Mouse (Mus musculus) ES-Bruce4 (cell line): ENCODE measurements around the gene Samd5. TPM values are rescaled to one million over a fixed set of nuclear protein-coding genes. Genes with fewer than 3 reads are reported as not detected.

ENCODE experiments used
- H3K27ac ChIP-seq: 2 replicates; pipeline ENCODE4 v1.5.1; 2012; ENCODE audit warnings: low read length, inconsistent platforms; ENCODE audit not compliant: insufficient read depth
- H3K27me3 ChIP-seq: 2 replicates; pipeline ENCODE4 v1.6.1; 2012; ENCODE audit warnings: mild to moderate bottlenecking, low read length, inconsistent platforms; ENCODE audit not compliant: control insufficient read depth, poor library complexity, insufficient read depth, severe bottlenecking
- H3K36me3 ChIP-seq: 2 replicates; pipeline ENCODE4 v1.6.1; 2012; ENCODE audit warnings: inconsistent platforms, mild to moderate bottlenecking, low read length, moderate library complexity; ENCODE audit not compliant: control insufficient read depth, poor library complexity, insufficient read depth, severe bottlenecking
- H3K4me1 ChIP-seq: one replicate; pipeline ENCODE4 v1.8.1; 2011; ENCODE audit warnings: low read length; ENCODE audit not compliant: control insufficient read depth, insufficient read depth
- H3K4me3 ChIP-seq: 2 replicates; pipeline ENCODE4 v1.5.1; 2011; ENCODE audit warnings: low read depth, mild to moderate bottlenecking, low read length
- H3K9ac ChIP-seq: 2 replicates; pipeline ENCODE4 v1.6.1; 2012; ENCODE audit warnings: low read depth, mild to moderate bottlenecking, inconsistent platforms; ENCODE audit not compliant: poor library complexity, severe bottlenecking
- H3K9me3 ChIP-seq: replicated peaks from 2 replicates; pipeline ENCODE4 v1.6.1; 2012; ENCODE audit warnings: mild to moderate bottlenecking, low read length, inconsistent platforms; ENCODE audit not compliant: control insufficient read depth, poor library complexity, insufficient read depth, severe bottlenecking
- CTCF ChIP-seq: IDR thresholded peaks from one replicate; pipeline ENCODE4 v1.8.1; 2011; ENCODE audit warnings: low read depth, low read length
- EP300 ChIP-seq: IDR thresholded peaks from 2 replicates; pipeline ENCODE4 v1.6.1; 2011; ENCODE audit warnings: low read depth, low read length; ENCODE audit not compliant: insufficient read depth
- POLR2A ChIP-seq: IDR thresholded peaks from one replicate; pipeline ENCODE4 v1.8.1; 2011; ENCODE audit warnings: low read length; ENCODE audit not compliant: insufficient read depth
- polyA plus RNA-seq: library from polyadenylated mRNA; stranded (reverse); fragments of >200 nt; gene quantifications from 2 replicates; pipeline ENCODE4 v1.2.4, GENCODE M21; 2011; ENCODE audit warnings: low read depth; ENCODE audit not compliant: missing spikeins, insufficient read depth, insufficient read length

The Samd5 gene
- polyA plus RNA-seq, 1 experiment: 1.7 TPM

GRCm38 (mm10) chr10:9679911-9680310 is 4.9 kb upstream of the Samd5 start:
- H3K27me3 ChIP-seq: peaks cover 3% of the 10 kb centered on the region
- TF ChIP-seq EP300: no peak
- TF ChIP-seq POLR2A: no peak
- TF ChIP-seq CTCF: no peak
- no peak overlapping the region for H3K9ac ChIP-seq
- no peak overlapping the region for H3K4me3 ChIP-seq
- no peaks in the 10 kb centered on the region for H3K4me1 ChIP-seq
- H3K9me3 ChIP-seq: no peaks in the 10 kb centered on the region
- no peak overlapping the region for H3K27ac ChIP-seq
- no peaks in the 10 kb centered on the region for H3K36me3 ChIP-seq

GRCm38 (mm10) chr10:9678071-9678470 is 3.1 kb upstream of the Samd5 start:
- no peak overlapping the region for H3K4me3 ChIP-seq
- peaks cover 14% of the 10 kb centered on the region for H3K27me3 ChIP-seq
- no peak overlapping the region for H3K9ac ChIP-seq
- TF ChIP-seq EP300 (no peak), CTCF (no peak), POLR2A (no peak)
- H3K4me1 ChIP-seq: no peaks in the 10 kb centered on the region
- H3K27ac ChIP-seq: no peak overlapping the region
- H3K9me3 ChIP-seq: no peaks in the 10 kb centered on the region
- H3K36me3 ChIP-seq: no peaks in the 10 kb centered on the region

- no peak overlapping the region for H3K27ac ChIP-seq
- H3K27me3 ChIP-seq: peaks cover 14% of the 10 kb centered on the region
- TF ChIP-seq CTCF (peak; percentile 81), POLR2A (no peak)
- no peaks in the 10 kb centered on the region for H3K36me3 ChIP-seq
- no peaks in the 10 kb centered on the region for H3K9me3 ChIP-seq
- H3K4me3 ChIP-seq: peak overlapping the region; percentile 23; the same call in 1 of the 2 replicates
- no peak overlapping the region for H3K9ac ChIP-seq
- no peaks in the 10 kb centered on the region for H3K4me1 ChIP-seq
These were observed 1.9 kb upstream of the Samd5 start for GRCm38 (mm10) chr10:9676886-9677285.

GRCm38 (mm10) chr10:9676418-9676786 is 1.4 kb upstream of the Samd5 start:
- Histone ChIP-seq H3K4me3 (no peak overlapping the region), H3K4me1 (no peaks in the 10 kb centered on the region), H3K27me3 (peaks cover 14% of the 10 kb centered on the region), H3K27ac (no peak overlapping the region), H3K9ac (no peak overlapping the region), H3K9me3 (no peaks in the 10 kb centered on the region), H3K36me3 (no peaks in the 10 kb centered on the region)
- TF ChIP-seq CTCF: no peak
- no peak for TF ChIP-seq POLR2A
- TF ChIP-seq EP300: no peak

GRCm38 (mm10) chr10:9675550-9676417 is 776 bp upstream of the Samd5 start:
- Histone ChIP-seq H3K4me3 (peak overlapping the region; percentile 90), H3K27ac (no peak overlapping the region), H3K27me3 (peaks cover 14% of the 10 kb centered on the region), H3K4me1 (no peaks in the 10 kb centered on the region), H3K36me3 (no peaks in the 10 kb centered on the region), H3K9me3 (no peaks in the 10 kb centered on the region), H3K9ac (peak overlapping the region; percentile 55; the same call in 1 of the 2 replicates)
- no peak for TF ChIP-seq CTCF
- TF ChIP-seq POLR2A: no peak
- no peak for TF ChIP-seq EP300

GRCm38 (mm10) chr10:9673276-9673675 is 1.7 kb downstream of the Samd5 start:
- TF ChIP-seq EP300 (no peak), POLR2A (no peak), CTCF (no peak)
- Histone ChIP-seq H3K9me3 (no peaks in the 10 kb centered on the region), H3K4me1 (no peaks in the 10 kb centered on the region), H3K9ac (no peak overlapping the region), H3K36me3 (no peaks in the 10 kb centered on the region), H3K27me3 (peaks cover 14% of the 10 kb centered on the region), H3K4me3 (no peak overlapping the region), H3K27ac (no peak overlapping the region)
